Mouse (Mus musculus): Measurements from ENCODE around the gene Olfr1276. TPM values are rescaled to one million over a fixed set of nuclear protein-coding genes. Genes with fewer than 3 reads are reported as not detected.

Olfr1276 gene
- not detected for polyA plus RNA-seq (2015; fragmentation: Illumina TruSeq; extraction: RNeasy Lipid Tissue Mini Kit (QIAGEN cat#74804); ENCODE audit: insufficient read depth, low replicate concordance)

DNA sequence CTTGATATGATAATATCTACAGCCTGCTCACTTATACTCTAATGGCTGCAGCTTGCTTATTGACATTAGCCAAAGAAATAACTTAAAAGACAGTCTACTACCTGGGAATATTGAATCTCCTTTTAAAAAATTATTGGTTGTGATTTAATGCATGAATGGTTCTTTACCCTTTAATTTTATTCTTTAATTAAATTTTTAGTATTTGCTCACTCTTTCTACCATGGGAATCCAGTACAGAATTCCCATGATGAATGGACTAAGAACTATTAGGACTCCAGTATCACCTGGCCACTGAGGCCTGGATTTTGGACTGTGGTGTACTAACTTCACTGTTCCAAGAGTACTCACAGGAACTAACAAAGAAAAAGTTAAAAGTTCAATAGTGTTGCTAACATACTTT, at the start of gene Olfr1276:
TSS of gene Olfr1276 (plus strand) at position 301 of the 400 bp plus-strand sequence.

DNA sequence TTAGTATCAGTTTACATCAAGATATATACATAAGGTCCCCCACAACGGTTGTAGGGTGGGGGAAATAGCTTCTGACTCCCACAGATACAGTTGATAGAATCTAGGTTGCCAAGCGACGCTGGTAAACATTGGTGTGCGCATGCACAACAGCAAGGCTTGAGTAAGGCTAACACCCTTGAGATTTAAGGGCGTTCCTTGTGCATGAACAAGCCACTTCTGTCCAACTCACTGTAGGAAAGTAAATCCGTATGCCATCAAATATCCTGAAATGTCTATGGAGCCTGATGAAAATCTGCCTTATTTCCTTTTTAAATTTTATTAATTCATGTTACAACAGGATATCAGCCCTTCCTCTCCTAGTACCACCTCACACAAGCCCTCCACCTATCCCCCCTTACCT, 24.8 kb upstream of the Olfr1276 start, which contains the start of gene 4930430A15Rik:
TSS of gene 4930430A15Rik (minus strand) at position 101 of the 400 bp plus-strand sequence.

DNA sequence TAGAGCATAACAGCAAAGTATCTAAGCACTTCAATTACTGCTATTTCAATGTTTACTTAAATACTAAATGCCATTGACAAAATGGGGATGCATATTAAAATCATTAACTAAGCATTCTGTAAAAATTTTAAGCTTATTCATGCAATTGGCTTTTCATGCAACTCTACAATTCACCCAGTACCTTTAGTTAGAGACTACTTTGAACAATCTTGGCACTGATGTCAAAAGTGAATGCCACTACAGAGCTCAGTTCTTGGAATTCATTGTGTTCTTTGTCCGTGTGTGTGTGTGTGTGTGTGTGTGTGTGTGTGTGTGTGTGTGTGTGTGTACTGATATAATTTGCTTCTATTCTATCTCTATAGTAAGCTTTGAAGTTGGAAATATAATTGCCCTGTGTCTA, 19.1 kb upstream of the Olfr1276 start, which contains the start of gene Olfr1275:
TSS of gene Olfr1275 (minus strand) at position 101 of the 400 bp plus-strand sequence.

DNA sequence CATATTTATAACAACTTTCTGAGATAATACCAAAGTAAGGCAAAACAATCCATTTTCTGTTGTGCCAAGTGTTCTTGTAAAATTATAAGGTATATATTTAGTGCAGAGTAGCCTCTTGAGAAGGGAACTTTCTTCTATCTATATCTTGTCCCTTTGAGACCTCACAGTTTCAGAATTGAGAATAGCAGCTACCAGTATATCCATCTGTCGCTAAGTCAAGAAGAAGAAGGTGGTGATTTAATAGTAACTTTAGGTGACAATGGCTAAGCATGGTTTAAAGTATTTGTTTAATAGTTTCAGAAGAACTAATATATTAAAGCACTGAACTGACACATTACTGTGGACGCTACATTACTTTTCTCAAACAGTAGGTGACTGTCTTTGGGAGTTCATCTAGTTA, 19.7 kb downstream of the Olfr1276 start, which contains the start of gene Olfr1277:
TSS of gene Olfr1277 (minus strand) at position 101 of the 400 bp plus-strand sequence.

DNA sequence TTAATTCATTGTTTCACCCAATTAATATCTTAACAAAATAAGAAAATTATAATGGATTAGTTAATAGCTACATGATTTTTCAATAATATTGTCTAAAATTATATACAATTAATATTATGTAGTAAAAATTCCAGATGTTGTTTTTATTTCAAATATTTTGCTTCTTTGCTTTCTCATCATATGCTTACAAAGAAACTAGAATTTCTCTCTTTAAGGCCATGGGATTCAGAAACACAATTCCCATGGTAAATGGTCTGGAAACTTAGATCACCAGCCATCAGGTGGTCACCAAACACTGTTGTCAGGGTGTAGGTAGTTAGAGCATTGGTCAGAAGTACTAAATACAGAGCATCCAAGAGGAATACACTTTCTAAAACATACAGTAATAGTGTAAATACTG, 35.5 kb downstream of the Olfr1276 start, which contains the start of gene Olfr1278:
TSS of gene Olfr1278 (plus strand) at position 301 of the 400 bp plus-strand sequence.

DNA sequence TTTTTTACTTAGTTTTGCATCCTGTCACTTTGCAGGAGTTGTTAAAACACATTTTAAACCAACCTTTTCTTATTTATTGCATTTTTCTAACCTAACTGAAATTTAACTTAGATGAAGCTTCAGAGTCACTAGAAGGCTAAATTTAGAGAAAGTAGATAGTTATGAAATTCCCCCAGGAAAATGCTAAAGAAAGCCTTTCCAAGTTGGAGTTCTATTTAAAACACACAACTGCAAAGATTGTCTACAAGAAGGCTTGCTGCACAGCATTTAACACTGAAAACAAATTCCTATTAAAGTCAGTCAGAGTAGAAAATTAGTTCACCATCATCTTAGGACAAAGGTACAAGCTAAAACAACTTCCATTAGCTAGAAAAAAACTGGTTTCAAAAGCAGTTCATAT, 46.1 kb downstream of the Olfr1276 start, which contains the start of gene Olfr1279:
TSS of gene Olfr1279 (plus strand) at position 262 of the 400 bp plus-strand sequence.

Other genes with a start within 250 kb of the Olfr1276 start
- gene Gm13941, start 148.5 kb upstream of the Olfr1276 start, polyA plus RNA-seq (2015; fragmentation: Illumina TruSeq; extraction: RNeasy Lipid Tissue Mini Kit (QIAGEN cat#74804); ENCODE audit: insufficient read depth, low replicate concordance): not detected
- not detected for gene Gm15130, start 101.6 kb upstream of the Olfr1276 start, polyA plus RNA-seq (2015; fragmentation: Illumina TruSeq; extraction: RNeasy Lipid Tissue Mini Kit (QIAGEN cat#74804); ENCODE audit: insufficient read depth, low replicate concordance)
- gene 4930430A15Rik, start 24.9 kb upstream of the Olfr1276 start, polyA plus RNA-seq (2015; fragmentation: Illumina TruSeq; extraction: RNeasy Lipid Tissue Mini Kit (QIAGEN cat#74804); ENCODE audit: insufficient read depth, low replicate concordance): not detected
- not detected for gene Olfr1275, start 19.2 kb upstream of the Olfr1276 start, polyA plus RNA-seq (2015; fragmentation: Illumina TruSeq; extraction: RNeasy Lipid Tissue Mini Kit (QIAGEN cat#74804); ENCODE audit: insufficient read depth, low replicate concordance)
- gene Olfr1277, start 19.6 kb downstream of the Olfr1276 start, polyA plus RNA-seq (2015; fragmentation: Illumina TruSeq; extraction: RNeasy Lipid Tissue Mini Kit (QIAGEN cat#74804); ENCODE audit: insufficient read depth, low replicate concordance): not detected
- not detected for gene Olfr1278, start 35.6 kb downstream of the Olfr1276 start, polyA plus RNA-seq (2015; fragmentation: Illumina TruSeq; extraction: RNeasy Lipid Tissue Mini Kit (QIAGEN cat#74804); ENCODE audit: insufficient read depth, low replicate concordance)
- not detected for gene Olfr1279, start 46.1 kb downstream of the Olfr1276 start, polyA plus RNA-seq (2015; fragmentation: Illumina TruSeq; extraction: RNeasy Lipid Tissue Mini Kit (QIAGEN cat#74804); ENCODE audit: insufficient read depth, low replicate concordance)
- not detected for gene Olfr1280, start 59.5 kb downstream of the Olfr1276 start, polyA plus RNA-seq (2015; fragmentation: Illumina TruSeq; extraction: RNeasy Lipid Tissue Mini Kit (QIAGEN cat#74804); ENCODE audit: insufficient read depth, low replicate concordance)
- gene Olfr1281, start 72.0 kb downstream of the Olfr1276 start, polyA plus RNA-seq (2015; fragmentation: Illumina TruSeq; extraction: RNeasy Lipid Tissue Mini Kit (QIAGEN cat#74804); ENCODE audit: insufficient read depth, low replicate concordance): not detected
- gene Olfr1282, start 81.6 kb downstream of the Olfr1276 start, polyA plus RNA-seq (2015; fragmentation: Illumina TruSeq; extraction: RNeasy Lipid Tissue Mini Kit (QIAGEN cat#74804); ENCODE audit: insufficient read depth, low replicate concordance): not detected
- gene Olfr1283, start 112.3 kb downstream of the Olfr1276 start, polyA plus RNA-seq (2015; fragmentation: Illumina TruSeq; extraction: RNeasy Lipid Tissue Mini Kit (QIAGEN cat#74804); ENCODE audit: insufficient read depth, low replicate concordance): not detected
- gene Olfr1284, start 121.0 kb downstream of the Olfr1276 start, polyA plus RNA-seq (2015; fragmentation: Illumina TruSeq; extraction: RNeasy Lipid Tissue Mini Kit (QIAGEN cat#74804); ENCODE audit: insufficient read depth, low replicate concordance): not detected
- gene Olfr1286, start 168.6 kb downstream of the Olfr1276 start, polyA plus RNA-seq (2015; fragmentation: Illumina TruSeq; extraction: RNeasy Lipid Tissue Mini Kit (QIAGEN cat#74804); ENCODE audit: insufficient read depth, low replicate concordance): not detected
- gene Olfr1287, start 194.6 kb downstream of the Olfr1276 start, polyA plus RNA-seq (2015; fragmentation: Illumina TruSeq; extraction: RNeasy Lipid Tissue Mini Kit (QIAGEN cat#74804); ENCODE audit: insufficient read depth, low replicate concordance): not detected
- not detected for gene Olfr1288, start 219.6 kb downstream of the Olfr1276 start, polyA plus RNA-seq (2015; fragmentation: Illumina TruSeq; extraction: RNeasy Lipid Tissue Mini Kit (QIAGEN cat#74804); ENCODE audit: insufficient read depth, low replicate concordance)
- not detected for gene Olfr1289, start 226.3 kb downstream of the Olfr1276 start, polyA plus RNA-seq (2015; fragmentation: Illumina TruSeq; extraction: RNeasy Lipid Tissue Mini Kit (QIAGEN cat#74804); ENCODE audit: insufficient read depth, low replicate concordance)
- not detected for gene Olfr1290, start 239.3 kb downstream of the Olfr1276 start, polyA plus RNA-seq (2015; fragmentation: Illumina TruSeq; extraction: RNeasy Lipid Tissue Mini Kit (QIAGEN cat#74804); ENCODE audit: insufficient read depth, low replicate concordance)
- not detected for gene Olfr1291-ps1, start 242.7 kb downstream of the Olfr1276 start, polyA plus RNA-seq (2015; fragmentation: Illumina TruSeq; extraction: RNeasy Lipid Tissue Mini Kit (QIAGEN cat#74804); ENCODE audit: insufficient read depth, low replicate concordance)